Mouse (Mus musculus) hindbrain, embryonic 14.5 days (tissue): ENCODE results near the gene Olfr1186. TPM values are rescaled to one million over a fixed set of nuclear protein-coding genes. Genes with fewer than 3 reads are reported as not detected.
"Not testable (repeated sequence)": the region's sequence is repeated elsewhere in the genome, so short reads cannot be mapped to it uniquely, and the experiment has no call there.

ENCODE experiments used
- ATAC-seq: fragments of 200-750 bp; cut with Nextera tagmentation; 2 replicates; pipeline ENCODE4 v1.8.0; 2017; ENCODE audit warnings: moderate number of reproducible peaks, mild to moderate bottlenecking, moderate TSS enrichment, moderate library complexity; ENCODE audit not compliant: low FRiP score
- DNase-seq: peaks from one replicate; pipeline ENCODE4 v3.0.0-alpha.2; 2015; ENCODE audit warnings: low spot score
- H3K27ac ChIP-seq: fragments of 300-500 bp; sonication (generic); 2 replicates; pipeline ENCODE4 v1.5.1; 2014; ENCODE audit warnings: mild to moderate bottlenecking, moderate library complexity
- H3K27me3 ChIP-seq: fragments of 300-500 bp; sonication (generic); 2 replicates; pipeline ENCODE4 v1.6.1; 2014; ENCODE audit warnings: mild to moderate bottlenecking, low read length, mixed read lengths; ENCODE audit not compliant: control insufficient read depth, insufficient read depth
- H3K36me3 ChIP-seq: fragments of 300-500 bp; sonication (generic); replicated peaks from 2 replicates; pipeline ENCODE4 v1.6.1; 2014; ENCODE audit not compliant: control insufficient read depth, insufficient read depth
- H3K4me1 ChIP-seq: fragments of 300-500 bp; sonication (generic); replicated peaks from 2 replicates; pipeline ENCODE4 v1.6.1; 2014; ENCODE audit warnings: antibody characterized with exemption, low read length, mixed read lengths; ENCODE audit not compliant: control insufficient read depth, insufficient read depth
- H3K4me2 ChIP-seq: fragments of 300-500 bp; sonication (generic); replicated peaks from 2 replicates; pipeline ENCODE4 v1.6.1; 2014; ENCODE audit warnings: mild to moderate bottlenecking, moderate library complexity
- H3K4me3 ChIP-seq: fragments of 300-500 bp; sonication (generic); replicated peaks from 2 replicates; pipeline ENCODE4 v1.5.1; 2014; ENCODE audit warnings: mild to moderate bottlenecking, low read length
- H3K9ac ChIP-seq: fragments of 300-500 bp; sonication (generic); 2 replicates; pipeline ENCODE4 v1.6.1; 2014
- H3K9me3 ChIP-seq: fragments of 300-500 bp; sonication (generic); 2 replicates; pipeline ENCODE4 v1.6.1; 2016; ENCODE audit warnings: low read length; ENCODE audit not compliant: control insufficient read depth
- WGBS: fragments of 180-500 bp; shearing (Covaris S2); extraction: QIAGEN DNeasy Blood & Tissue Kit; methylation state at CpG from one replicate; pipeline ENCODE4 v1.1.7; 2014; 5-methylcytosine and 5-hydroxymethylcytosine counted together
- polyA plus RNA-seq: library from polyadenylated mRNA; unstranded; fragments of >200 nt; fragmentation: Nextera tagmentation; extraction: Ambion mirVana; gene quantifications from 2 replicates; pipeline ENCODE4 v1.2.1, GENCODE M21; 2014

Gene Olfr1186
- not detected in 2 replicates for polyA plus RNA-seq

- H3K9me3 ChIP-seq = no peaks in the 10 kb centered on the region
- WGBS = 84% methylated on average over 2 of the region's 2 CpGs
- no peak for ATAC-seq
- H3K9ac ChIP-seq = no peak within 1 kb of the TSS
- H3K36me3 ChIP-seq = no peaks in the 10 kb centered on the region
- H3K4me3 ChIP-seq = no peak within 1 kb of the TSS
- DNase-seq = no peak
- no peaks in the 10 kb centered on the region for H3K27me3 ChIP-seq
- H3K27ac ChIP-seq = no peak within 1 kb of the TSS
- H3K4me2 ChIP-seq = no peak within 1 kb of the TSS
- no peaks in the 10 kb centered on the region for H3K4me1 ChIP-seq
These were observed at the start of gene Olfr1186 for GRCm38 (mm10) chr2:88518251-88518650. Gene Olfr1186 (plus strand): TSS chr2:88518551.

GRCm38 (mm10) chr2:88483298-88483697 is 35.1 kb upstream of the Olfr1186 start, which contains the start of gene Olfr1184:
Gene Olfr1184 (plus strand): TSS chr2:88483598.
- Histone ChIP-seq H3K9ac (no peak within 1 kb of the TSS), H3K4me3 (no peak within 1 kb of the TSS), H3K4me1 (no peaks in the 10 kb centered on the region), H3K4me2 (no peak within 1 kb of the TSS), H3K27ac (no peak within 1 kb of the TSS), H3K36me3 (no peaks in the 10 kb centered on the region), H3K9me3 (no peaks in the 10 kb centered on the region), H3K27me3 (no peaks in the 10 kb centered on the region)
- WGBS = 94% methylated on average over 2 of the region's 2 CpGs
- no peak for DNase-seq
- ATAC-seq = no peak

GRCm38 (mm10) chr2:88493020-88493419 is 25.3 kb upstream of the Olfr1186 start, which contains the start of gene Olfr1185-ps1:
Gene Olfr1185-ps1 (plus strand): TSS chr2:88493320.
- DNase-seq (no peak), ATAC-seq (no peak)
- Histone ChIP-seq H3K27me3 (no peaks in the 10 kb centered on the region), H3K9me3 (no peaks in the 10 kb centered on the region), H3K27ac (no peak within 1 kb of the TSS), H3K4me3 (no peak within 1 kb of the TSS), H3K9ac (no peak within 1 kb of the TSS), H3K4me1 (no peaks in the 10 kb centered on the region), H3K4me2 (no peak within 1 kb of the TSS), H3K36me3 (no peaks in the 10 kb centered on the region)
- WGBS = 77% methylated on average over 2 of the region's 2 CpGs

- Histone ChIP-seq H3K36me3 (no peaks in the 10 kb centered on the region), H3K9me3 (no peaks in the 10 kb centered on the region), H3K4me1 (no peaks in the 10 kb centered on the region), H3K4me3 (no peak overlapping the region), H3K27ac (no peak overlapping the region), H3K4me2 (no peak overlapping the region), H3K27me3 (no peaks in the 10 kb centered on the region), H3K9ac (no peak overlapping the region)
- no peak for DNase-seq
- no peak for ATAC-seq
- WGBS = 80% methylated on average over 3 of the region's 3 CpGs
These were observed 7.4 kb downstream of the Olfr1186 start for GRCm38 (mm10) chr2:88525720-88526119.

- Histone ChIP-seq H3K4me3 (no peak within 1 kb of the TSS), H3K4me2 (no peak within 1 kb of the TSS), H3K36me3 (no peaks in the 10 kb centered on the region), H3K9ac (no peak within 1 kb of the TSS), H3K27ac (no peak within 1 kb of the TSS), H3K9me3 (no peaks in the 10 kb centered on the region), H3K4me1 (no peaks in the 10 kb centered on the region), H3K27me3 (no peaks in the 10 kb centered on the region)
- ATAC-seq (no peak), DNase-seq (no peak)
- 91% methylated on average over 2 of the region's 2 CpGs for WGBS
These were observed 38.3 kb downstream of the Olfr1186 start, which contains the start of gene Olfr1188 for GRCm38 (mm10) chr2:88556635-88557034. Gene Olfr1188 (plus strand): TSS chr2:88556935.

- H3K4me3 ChIP-seq, H3K27ac ChIP-seq, DNase-seq, H3K9ac ChIP-seq, H3K4me1 ChIP-seq, H3K27me3 ChIP-seq, H3K36me3 ChIP-seq, H3K9me3 ChIP-seq, ATAC-seq, H3K4me2 ChIP-seq: not testable (repeated sequence)
- 93% methylated on average over 12 of the region's 12 CpGs for WGBS
These were observed 54.3 kb downstream of the Olfr1186 start for GRCm38 (mm10) chr2:88572696-88573095.

Other genes with a start within 250 kb of the Olfr1186 start
- gene Olfr1173, start 238.7 kb upstream of the Olfr1186 start, polyA plus RNA-seq = not detected in 2 replicates
- not detected in 2 replicates for gene Olfr1174-ps, start 203.4 kb upstream of the Olfr1186 start, polyA plus RNA-seq
- gene Olfr1175-ps, start 191.3 kb upstream of the Olfr1186 start, polyA plus RNA-seq = not detected in 2 replicates
- gene Olfr1176, start 181.8 kb upstream of the Olfr1186 start, polyA plus RNA-seq = not detected in 2 replicates
- gene Olfr1177-ps, start 172.1 kb upstream of the Olfr1186 start, polyA plus RNA-seq = not detected in 2 replicates
- gene Olfr1178, start 131.5 kb upstream of the Olfr1186 start, polyA plus RNA-seq = not detected in 2 replicates
- not detected in 2 replicates for gene Olfr1179, start 112.1 kb upstream of the Olfr1186 start, polyA plus RNA-seq
- not detected in 2 replicates for gene Olfr1180, start 99.4 kb upstream of the Olfr1186 start, polyA plus RNA-seq
- gene Olfr1181, start 92.4 kb upstream of the Olfr1186 start, polyA plus RNA-seq = not detected in 2 replicates
- not detected in 2 replicates for gene Gm13757, start 69.4 kb upstream of the Olfr1186 start, polyA plus RNA-seq
- gene Olfr1183, start 63.7 kb upstream of the Olfr1186 start, polyA plus RNA-seq = not detected in 2 replicates
- not detected in 2 replicates for gene Olfr1184, start 35.0 kb upstream of the Olfr1186 start, polyA plus RNA-seq
- gene Olfr1185-ps1, start 25.2 kb upstream of the Olfr1186 start, polyA plus RNA-seq = not detected in 2 replicates
- gene Olfr1188, start 38.4 kb downstream of the Olfr1186 start, polyA plus RNA-seq = not detected in 2 replicates
- not detected in 2 replicates for gene Olfr1189, start 67.9 kb downstream of the Olfr1186 start, polyA plus RNA-seq
- gene Olfr1191-ps1, start 122.0 kb downstream of the Olfr1186 start, polyA plus RNA-seq = not detected in 2 replicates
- gene Olfr1192-ps1, start 130.0 kb downstream of the Olfr1186 start, polyA plus RNA-seq = not detected in 2 replicates
- gene Olfr1193, start 157.1 kb downstream of the Olfr1186 start, polyA plus RNA-seq = not detected in 2 replicates
- not detected in 2 replicates for gene Olfr1195, start 170.6 kb downstream of the Olfr1186 start, polyA plus RNA-seq
- gene Olfr1196, start 186.0 kb downstream of the Olfr1186 start, polyA plus RNA-seq = not detected in 2 replicates
- gene Olfr1197, start 213.8 kb downstream of the Olfr1186 start, polyA plus RNA-seq = not detected in 2 replicates
- not detected in 2 replicates for gene Olfr1198, start 232.8 kb downstream of the Olfr1186 start, polyA plus RNA-seq
- not detected in 2 replicates for gene Olfr1199, start 241.9 kb downstream of the Olfr1186 start, polyA plus RNA-seq